Mouse (Mus musculus) CH12.LX (cell line): Measurements from ENCODE around the gene Gm28539. TPM values are rescaled to one million over a fixed set of nuclear protein-coding genes. Genes with fewer than 3 reads are reported as not detected.
"Not testable (repeated sequence)": the region's sequence is repeated elsewhere in the genome, so short reads cannot be mapped to it uniquely, and the experiment has no call there.

ENCODE experiments used
- DNase-seq: peaks from one replicate; pipeline ENCODE4 v3.0.0-alpha.2; 2013; ENCODE audit errors: extremely low read depth
- H3K27ac ChIP-seq: 2 replicates; pipeline ENCODE4 v1.5.1; 2012; ENCODE audit warnings: low read depth, mild to moderate bottlenecking, control low read depth, moderate library complexity; ENCODE audit not compliant: insufficient read depth
- H3K27me3 ChIP-seq: replicated peaks from 2 replicates; pipeline ENCODE3; 2012; ENCODE audit warnings: inconsistent platforms
- H3K36me3 ChIP-seq, 2 experiments: replicated peaks in 1 of 2; 2 replicates each; pipeline versions ENCODE3 to v1.6.1; 2012; ENCODE audit warnings: inconsistent platforms in 1 of 2, low read length in 1 of 2, mild to moderate bottlenecking in 1 of 2, mixed read lengths in 1 of 2, moderate library complexity in 1 of 2; ENCODE audit not compliant: control insufficient read depth in 1 of 2, insufficient read depth in 1 of 2
- H3K4me1 ChIP-seq, 2 experiments: 2 replicates each; pipeline ENCODE4 v1.6.1; 2012; ENCODE audit warnings: inconsistent platforms in 1 of 2, moderate library complexity in 1 of 2; ENCODE audit not compliant: insufficient read depth in 2 of 2, control insufficient read depth in 1 of 2
- H3K4me2 ChIP-seq: 2 replicates; pipeline ENCODE4 v1.6.1; 2012; ENCODE audit warnings: low read depth, mild to moderate bottlenecking, control low read depth; ENCODE audit not compliant: poor library complexity, insufficient read depth, severe bottlenecking
- H3K4me3 ChIP-seq, 3 experiments: fragments of 150-350 bp in 1 of 3; sonication (generic) in 1 of 3; replicated peaks in 1 of 3; 2 replicates each; pipeline versions ENCODE3 to v1.5.1; 2011 to 2012; ENCODE audit warnings: low read depth in 2 of 3, low read length in 2 of 3, mild to moderate bottlenecking in 2 of 3, moderate library complexity in 2 of 3, control low read depth in 1 of 3, improper control_type of control experiment in 1 of 3, inconsistent platforms in 1 of 3, mixed read lengths in 1 of 3; ENCODE audit not compliant: poor library complexity in 1 of 3
- H3K79me2 ChIP-seq: replicated peaks from 2 replicates; pipeline ENCODE4 v1.6.1; 2012; ENCODE audit warnings: mild to moderate bottlenecking, moderate library complexity; ENCODE audit not compliant: control insufficient read depth, poor library complexity, insufficient read depth, severe bottlenecking; ENCODE audit errors: extremely low read depth
- H3K9ac ChIP-seq: 2 replicates; pipeline ENCODE4 v1.6.1; 2012; ENCODE audit warnings: low read depth, mild to moderate bottlenecking, control low read depth, moderate library complexity; ENCODE audit not compliant: insufficient read depth
- H3K9me3 ChIP-seq: replicated peaks from 2 replicates; pipeline ENCODE3; 2012; ENCODE audit warnings: low read length, inconsistent platforms, mixed read lengths
- CHD2 ChIP-seq: IDR thresholded peaks from 2 replicates; pipeline ENCODE4 v1.6.1; 2011; ENCODE audit warnings: low read length, improper control_type of control experiment
- CTCF ChIP-seq, 2 experiments: IDR thresholded peaks in 1 of 2; conservative IDR thresholded peaks in 1 of 2; 2 replicates each; pipeline ENCODE4 v1.5.1; 2011 to 2012; ENCODE audit warnings: low read depth in 2 of 2, low read length in 2 of 2, improper control_type of control experiment in 1 of 2, inconsistent platforms in 1 of 2, mild to moderate bottlenecking in 1 of 2, moderate library complexity in 1 of 2
- E2F4 ChIP-seq: IDR thresholded peaks from 2 replicates; pipeline ENCODE4 v1.6.1; 2011; ENCODE audit warnings: low read depth, low read length, improper control_type of control experiment; ENCODE audit not compliant: insufficient replicate concordance
- MAFK ChIP-seq: IDR thresholded peaks from 2 replicates; pipeline ENCODE4 v1.6.1; 2011; ENCODE audit warnings: low read length, improper control_type of control experiment; ENCODE audit not compliant: insufficient replicate concordance
- MAX ChIP-seq: IDR thresholded peaks from 2 replicates; pipeline ENCODE4 v1.6.1; 2011; ENCODE audit warnings: low read length, improper control_type of control experiment
- MAZ ChIP-seq: IDR thresholded peaks from 2 replicates; pipeline ENCODE4 v1.6.1; 2012; ENCODE audit warnings: low read depth, mild to moderate bottlenecking, inconsistent platforms, low read length, improper control_type of control experiment, moderate library complexity
- MXI1 ChIP-seq: IDR thresholded peaks from 2 replicates; pipeline ENCODE4 v1.6.1; 2011; ENCODE audit warnings: mild to moderate bottlenecking, low read depth, low read length, improper control_type of control experiment
- MYC ChIP-seq: IDR thresholded peaks from 2 replicates; pipeline ENCODE4 v1.6.1; 2011; ENCODE audit warnings: low read depth, mild to moderate bottlenecking, improper control_type of control experiment, low read length
- POLR2A ChIP-seq: IDR thresholded peaks from 2 replicates; pipeline ENCODE4 v1.6.1; 2011; ENCODE audit warnings: low read depth, mild to moderate bottlenecking, improper control_type of control experiment, low read length
- POLR2AphosphoS2 ChIP-seq: IDR thresholded peaks from 2 replicates; pipeline ENCODE4 v1.6.1; 2011; ENCODE audit warnings: low read depth, low read length, improper control_type of control experiment
- RCOR1 ChIP-seq: conservative IDR thresholded peaks from 2 replicates; pipeline ENCODE4 v1.6.1; 2012; ENCODE audit warnings: low read depth, mild to moderate bottlenecking, inconsistent platforms, low read length, improper control_type of control experiment
- TBP ChIP-seq: conservative IDR thresholded peaks from 2 replicates; pipeline ENCODE4 v1.6.1; 2011; ENCODE audit warnings: low read depth, low read length, improper control_type of control experiment
- ZKSCAN1 ChIP-seq: IDR thresholded peaks from 2 replicates; pipeline ENCODE4 v1.6.1; 2012; ENCODE audit warnings: low read depth, inconsistent platforms, low read length, improper control_type of control experiment, borderline replicate concordance
- ZMIZ1 ChIP-seq: IDR thresholded peaks from 2 replicates; pipeline ENCODE4 v1.6.1; 2012; ENCODE audit warnings: low read depth, mild to moderate bottlenecking, inconsistent platforms, low read length, improper control_type of control experiment
- dilution Hi-C: fragments of 300-500 bp; cut with MboI; formaldehyde crosslinking; loops from 2 replicates; pipeline ENCODE4 v1.14.3; 2020; ENCODE audit warnings: low sequenced_read_pairs; ENCODE audit not compliant: extremely low pct_unique_long_range_greater_than_20kb, extremely low pct_ligation_motif_present
- in situ Hi-C: fragments of 300-500 bp; cut with MboI; formaldehyde crosslinking; loops from 3 replicates; pipeline ENCODE4 v1.14.3; 2019; ENCODE audit warnings: low sequenced_read_pairs, low pct_ligation_motif_present, low pct_unique_long_range_greater_than_20kb, mixed read lengths
- polyA plus RNA-seq: library from polyadenylated mRNA; unstranded; fragments of >175 nt; gene quantifications from 2 replicates; pipeline ENCODE4 v1.2.1, GENCODE M21; 2012; ENCODE audit warnings: low read depth; ENCODE audit not compliant: insufficient read length
- total RNA-seq, 2 experiments: library from RNA; depleted of rRNA; stranded (reverse); fragments of 300-350 nt in 1 of 2; fragments of >200 nt in 1 of 2; gene quantifications; 2 replicates each; pipeline ENCODE4 v1.2.3; 2012 to 2014

Gm28539 gene
- total and polyA plus RNA-seq, 3 experiments: 3.9 to 12.2 TPM; not detected in 1

GRCm38 (mm10) chr16:18970837-18971236, 134.5 kb downstream of the Gm28539 start:
- no peak overlapping the region for H3K4me3 ChIP-seq
- H3K79me2 ChIP-seq: no peaks in the 10 kb centered on the region; the same call in 1 of the 2 replicates
- H3K9me3 ChIP-seq: peaks cover 10% of the 10 kb centered on the region
- H3K9ac ChIP-seq: no peak overlapping the region
- TF ChIP-seq RCOR1: no peak
- TF ChIP-seq CHD2: no peak
- TF ChIP-seq E2F4: no peak
- TF ChIP-seq ZMIZ1: no peak
- no peak for TF ChIP-seq TBP
- no peak for TF ChIP-seq CTCF (conservative IDR thresholded peaks at IDR 0.05 in 1 of 2, IDR thresholded peaks at IDR 0.05 in 1 of 2; ENCODE audit: low read depth in 2 of 2, low read length in 2 of 2)
- no peak for TF ChIP-seq POLR2A
- TF ChIP-seq MYC: no peak
- no peak for TF ChIP-seq MAZ
- TF ChIP-seq POLR2AphosphoS2: no peak
- TF ChIP-seq ZKSCAN1: no peak
- no peak for TF ChIP-seq MAX
- H3K27me3 ChIP-seq: no peaks in the 10 kb centered on the region
- dilution Hi-C loops: no loop called here
- no peak overlapping the region for H3K27ac ChIP-seq
- peaks cover 0 to 11% of the 10 kb centered on the region in 2 experiments; a peak in 2 of 4 replicates for H3K4me1 ChIP-seq
- in situ Hi-C loops: loop anchor here (25.0 kb wide), 1 partner anchor 416 kb away; no protein-coding TSS in a partner anchor
- H3K4me2 ChIP-seq: no peak overlapping the region
- H3K36me3 ChIP-seq: peaks cover 48 to 87% of the 10 kb centered on the region in 2 experiments
- DNase-seq: no peak

GRCm38 (mm10) chr16:18975665-18976064, 139.3 kb downstream of the Gm28539 start:
- H3K27ac ChIP-seq, H3K4me2 ChIP-seq, in situ Hi-C loops, H3K9ac ChIP-seq, dilution Hi-C loops, H3K27me3 ChIP-seq, H3K79me2 ChIP-seq, DNase-seq, H3K4me3 ChIP-seq: not testable (repeated sequence)
- Histone ChIP-seq H3K4me1 (peaks cover 0 to 11% of the 10 kb centered on the region in 2 experiments; a peak in 2 of 4 replicates), H3K9me3 (peaks cover 12% of the 10 kb centered on the region), H3K36me3 (peaks cover 26 to 53% of the 10 kb centered on the region in 2 experiments)

GRCm38 (mm10) chr16:18976315-18976714, 139.9 kb downstream of the Gm28539 start:
- Histone ChIP-seq H3K9me3 (peaks cover 12% of the 10 kb centered on the region), H3K27me3 (no peaks in the 10 kb centered on the region), H3K4me3 (no peak overlapping the region), H3K9ac (no peak overlapping the region), H3K4me2 (no peak overlapping the region), H3K4me1 (peaks cover 0 to 11% of the 10 kb centered on the region in 2 experiments; a peak in 2 of 4 replicates), H3K79me2 (no peaks in the 10 kb centered on the region), H3K36me3 (peaks cover 20 to 46% of the 10 kb centered on the region in 2 experiments)
- dilution Hi-C loops (no loop called here), in situ Hi-C loops (no loop called here)
- no peak for TF ChIP-seq MAFK
- no peak for TF ChIP-seq MXI1
- TF ChIP-seq, all 38 proteins: peak for 0
- H3K27ac ChIP-seq: no peak overlapping the region
- no peak for DNase-seq
